Mouse (Mus musculus) MN1 (cell line): Measurements from ENCODE around the gene Sec24d.
A peak's percentile ranks its signal among the peaks of the same experiment; 100 is the strongest.
"Not testable (repeated sequence)": the region's sequence is repeated elsewhere in the genome, so short reads cannot be mapped to it uniquely, and the experiment has no call there.

Source experiments
- DNase-seq: peaks from one replicate; pipeline ENCODE4 v3.0.0-alpha.2; 2016; ENCODE audit warnings: low spot score

The Sec24d gene

DNA sequence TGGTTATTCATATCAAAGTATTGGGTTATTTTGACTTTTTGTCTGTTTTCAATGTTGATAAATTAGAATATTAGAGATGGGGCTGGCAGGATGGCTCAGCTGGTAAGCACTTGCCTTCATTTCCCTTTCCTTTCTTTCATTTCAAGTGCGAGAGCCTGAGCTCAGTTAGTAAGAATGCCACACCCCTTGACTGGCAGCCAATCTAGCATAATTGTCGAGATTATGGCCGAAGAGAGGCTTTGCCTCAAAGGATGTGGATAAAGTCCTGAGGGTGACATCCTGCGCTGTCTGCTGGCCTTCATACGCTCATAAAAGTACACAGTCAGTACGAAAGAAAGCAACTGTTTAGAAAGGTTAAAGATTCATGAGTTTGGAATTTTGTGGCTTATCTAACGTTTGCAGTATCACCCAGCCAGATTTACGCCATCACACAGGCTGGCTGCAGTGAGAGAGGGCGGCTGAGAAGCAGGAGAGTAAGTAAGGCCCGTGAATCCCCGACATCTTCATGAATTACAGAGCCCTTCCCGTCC lies 71.5 kb downstream of the Sec24d start:
- DNase-seq, result no peak

DNA sequence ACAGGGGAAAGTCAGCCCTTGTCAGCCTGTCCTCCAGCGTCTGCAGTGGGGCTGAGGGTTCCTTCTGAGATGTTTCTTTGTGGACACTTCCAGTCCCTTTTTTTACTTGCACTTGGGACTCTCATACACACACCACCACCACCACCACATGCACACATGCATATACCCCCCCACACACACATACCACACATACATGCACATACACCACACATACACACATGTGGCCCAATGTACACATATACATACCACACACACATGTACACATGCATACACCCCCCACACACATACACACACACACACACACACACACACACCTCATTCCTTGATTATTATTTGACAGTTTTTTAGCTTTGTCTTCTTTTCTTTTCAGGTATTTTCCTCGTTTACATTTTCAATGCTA lies 73.8 kb downstream of the Sec24d start:
- DNase-seq, result no peak

DNA sequence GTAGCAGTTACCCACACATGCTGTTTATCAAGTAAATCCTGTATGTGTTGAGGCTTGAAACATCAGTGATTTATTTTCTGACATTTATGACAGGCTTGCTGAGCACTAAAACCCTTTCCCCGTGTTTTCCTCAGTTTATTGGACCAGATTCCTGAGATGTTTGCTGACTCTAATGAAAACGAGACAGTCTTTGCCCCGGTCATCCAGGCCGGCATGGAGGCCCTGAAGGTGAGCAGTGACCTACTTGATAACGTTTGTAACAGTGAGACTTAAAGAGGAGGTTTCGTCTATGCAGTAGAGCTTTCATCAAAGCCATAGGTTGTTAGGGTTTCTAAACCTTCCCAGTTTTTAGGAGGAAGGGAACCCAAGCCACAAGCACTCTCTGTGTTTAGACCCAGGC lies 76.4 kb downstream of the Sec24d start:
- DNase-seq, result no peak

DNA sequence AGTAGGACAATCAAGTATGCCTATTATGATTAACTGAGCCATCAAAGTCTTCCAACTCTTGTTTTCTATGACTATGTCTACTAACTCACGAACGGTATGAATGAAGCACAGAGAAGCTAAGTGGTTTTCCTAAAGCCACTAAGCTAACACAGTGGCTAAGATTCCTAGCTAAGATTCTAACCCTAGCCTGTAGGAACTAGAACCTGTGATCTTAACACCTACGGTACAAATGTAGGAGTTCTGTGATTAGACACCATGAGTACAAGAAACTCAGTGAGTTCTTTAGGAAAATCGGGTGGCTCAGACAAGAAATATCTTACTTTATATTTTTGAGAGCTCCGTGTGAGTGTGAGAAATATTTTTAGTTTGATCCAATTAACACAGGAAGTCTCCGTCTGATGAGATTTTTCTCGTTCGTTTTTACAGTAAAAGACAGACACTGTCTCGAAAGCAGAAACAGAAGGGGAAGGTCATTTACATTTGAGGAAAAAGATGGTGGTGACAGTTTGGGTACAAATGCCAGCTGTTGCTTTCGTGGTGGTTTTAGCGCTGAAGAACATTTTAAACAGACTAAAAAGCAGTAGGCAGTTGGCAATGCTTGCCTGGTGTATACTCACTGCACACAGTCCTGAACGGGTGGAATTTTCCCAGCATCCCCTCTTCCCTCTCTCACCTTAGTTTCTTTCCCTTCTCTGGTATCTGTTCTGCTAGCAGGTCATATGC lies 81.0 kb downstream of the Sec24d start:
- DNase-seq, result no peak

DNA sequence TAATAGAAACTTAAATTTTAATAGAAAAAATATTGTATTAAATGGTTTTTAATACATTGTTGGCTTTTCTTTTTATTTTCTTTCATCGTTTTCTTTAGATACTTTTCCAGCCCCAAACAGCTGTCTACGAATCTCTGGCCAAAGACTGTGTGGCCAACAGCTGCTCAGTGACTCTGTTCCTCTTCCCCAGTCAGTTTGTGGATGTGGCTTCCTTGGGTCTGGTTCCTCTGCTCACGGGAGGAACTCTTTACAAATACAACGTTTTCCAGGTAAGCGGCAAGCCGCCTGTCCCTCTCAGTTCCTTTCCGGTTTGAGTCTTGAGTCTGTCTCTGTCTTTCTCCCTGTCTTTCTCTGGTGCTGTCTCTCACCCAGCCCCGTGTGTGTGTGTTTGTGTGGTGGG lies 83.3 kb downstream of the Sec24d start:
- no peak for DNase-seq

DNA sequence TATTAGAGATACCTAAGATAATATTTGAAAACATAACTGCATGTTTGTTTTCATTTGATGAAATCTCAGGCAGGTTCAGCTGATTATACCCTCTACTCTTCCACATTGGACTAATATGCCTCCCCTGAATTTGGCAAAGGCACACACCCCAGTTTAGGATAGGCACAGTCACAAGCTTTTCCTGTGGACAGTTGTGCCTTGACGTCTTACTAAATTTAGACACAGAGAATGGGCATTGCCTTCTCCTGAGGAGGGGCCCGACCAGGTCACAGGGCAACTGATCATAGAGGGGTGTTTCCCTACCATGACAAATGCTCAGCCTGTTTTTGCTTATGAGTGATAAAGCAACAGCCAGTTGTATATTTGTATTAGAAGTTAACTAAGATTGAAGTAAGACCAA lies 84.3 kb downstream of the Sec24d start:
- no peak for DNase-seq

- peak; percentile 69 for DNase-seq
Measured at GRCm38 (mm10) chr3:123353183-123353582, 85.9 kb downstream of the Sec24d start.

DNA sequence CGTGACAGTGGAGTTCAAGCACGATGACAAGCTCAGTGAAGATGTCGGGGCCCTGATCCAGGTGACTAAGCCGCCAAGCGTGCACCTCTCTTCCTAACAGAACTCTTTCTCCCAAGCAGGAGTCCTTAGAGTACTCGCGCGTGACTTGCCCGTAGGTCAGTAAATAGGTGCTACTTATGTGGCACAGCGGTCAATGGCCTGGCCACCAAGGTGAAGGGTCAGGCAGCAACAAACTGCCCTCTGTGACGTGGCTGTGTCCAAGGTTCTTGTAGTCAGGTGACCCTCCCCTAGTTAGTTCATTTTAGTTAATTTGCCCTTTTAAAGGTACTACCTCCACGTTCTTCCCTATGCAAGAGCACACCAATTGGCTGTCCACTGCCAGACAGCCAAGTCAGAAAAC lies 86.4 kb downstream of the Sec24d start:
- no peak for DNase-seq

- no peak for DNase-seq
Measured at GRCm38 (mm10) chr3:123354388-123354787, 87.1 kb downstream of the Sec24d start.

- no peak for DNase-seq
Measured at GRCm38 (mm10) chr3:123356377-123356991, 89.2 kb downstream of the Sec24d start.

GRCm38 (mm10) chr3:123366820-123367219 lies 99.6 kb downstream of the Sec24d start:
- DNase-seq, result not testable (repeated sequence)

DNA sequence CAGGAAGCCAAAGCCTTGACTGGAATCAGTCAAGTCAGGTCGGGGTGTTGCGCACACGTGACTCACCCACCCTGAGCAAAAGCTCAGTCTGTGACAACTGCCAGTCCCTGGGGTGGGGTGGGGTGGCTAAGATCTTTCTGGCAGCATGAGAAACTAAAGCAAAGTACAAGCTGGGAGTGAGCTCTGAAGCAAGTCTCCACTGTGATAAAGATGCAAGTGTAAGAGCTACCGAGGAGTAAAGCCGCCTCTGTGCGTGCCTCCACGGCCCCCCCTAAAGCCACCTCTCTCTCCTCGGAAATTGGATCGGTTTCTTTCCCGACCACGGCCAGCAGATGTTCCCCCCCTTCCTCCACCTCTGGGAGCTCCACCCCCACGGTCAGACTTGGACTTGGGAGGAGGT lies 101.9 kb downstream of the Sec24d start:
- DNase-seq, result no peak

DNA sequence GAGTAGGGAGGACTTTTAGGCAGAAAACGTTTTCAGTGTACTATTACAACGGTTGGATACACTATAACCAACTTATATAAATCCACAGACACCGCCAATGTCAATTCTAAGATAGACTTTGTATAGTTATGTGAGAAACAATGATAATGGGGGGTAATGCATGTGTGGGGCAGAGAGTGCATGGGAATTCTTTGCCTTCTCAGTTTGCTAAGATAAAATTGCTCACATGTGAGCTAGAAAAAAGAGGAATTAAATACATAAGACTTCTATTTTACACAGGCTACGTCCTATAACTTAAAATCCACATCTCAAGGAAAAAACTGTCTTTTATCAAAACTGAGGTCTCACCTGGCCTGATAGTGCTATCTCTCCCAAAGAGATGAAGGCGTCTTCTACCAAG lies 103.7 kb downstream of the Sec24d start:
- no peak for DNase-seq

- peak; percentile 56 for DNase-seq
Measured at GRCm38 (mm10) chr3:123371766-123372535, 104.7 kb downstream of the Sec24d start.

DNA sequence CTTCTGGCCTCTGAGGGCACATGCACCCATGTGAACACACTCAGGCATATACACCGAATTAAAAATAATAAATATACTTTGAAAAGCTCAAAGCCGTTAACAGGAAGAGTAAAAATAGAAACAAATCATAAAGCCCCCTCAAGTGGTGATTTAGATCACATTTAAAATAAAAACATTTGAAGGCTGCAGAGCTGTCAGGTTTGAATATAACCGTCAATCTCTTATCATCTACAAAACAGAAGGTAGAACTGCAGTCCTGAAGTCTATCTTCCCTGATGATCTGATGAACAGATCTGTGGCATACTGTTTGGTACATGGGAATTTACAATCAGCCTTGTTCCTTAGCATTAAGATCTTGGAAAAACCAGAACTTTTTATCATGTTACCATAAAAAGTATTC lies 109.3 kb downstream of the Sec24d start:
- no peak for DNase-seq

DNA sequence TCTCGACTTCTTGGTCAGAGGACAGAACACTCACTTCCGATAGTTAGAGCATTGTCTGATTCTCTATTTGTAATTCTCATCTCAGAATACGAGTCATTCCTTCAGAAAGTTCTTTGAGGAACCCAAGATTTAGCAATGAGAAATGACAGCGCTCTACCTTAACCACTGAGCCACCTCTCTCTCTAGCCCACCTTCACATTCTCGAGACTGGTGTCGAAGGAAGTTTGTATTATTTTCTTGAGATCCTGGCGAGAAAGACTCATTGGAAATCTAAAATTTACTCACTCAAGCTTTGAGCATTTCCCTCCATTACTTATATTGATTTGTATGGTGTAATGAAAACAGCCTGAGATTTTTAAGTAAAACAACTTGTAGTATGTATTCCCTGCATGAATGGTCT lies 117.2 kb downstream of the Sec24d start:
- DNase-seq, result no peak

DNA sequence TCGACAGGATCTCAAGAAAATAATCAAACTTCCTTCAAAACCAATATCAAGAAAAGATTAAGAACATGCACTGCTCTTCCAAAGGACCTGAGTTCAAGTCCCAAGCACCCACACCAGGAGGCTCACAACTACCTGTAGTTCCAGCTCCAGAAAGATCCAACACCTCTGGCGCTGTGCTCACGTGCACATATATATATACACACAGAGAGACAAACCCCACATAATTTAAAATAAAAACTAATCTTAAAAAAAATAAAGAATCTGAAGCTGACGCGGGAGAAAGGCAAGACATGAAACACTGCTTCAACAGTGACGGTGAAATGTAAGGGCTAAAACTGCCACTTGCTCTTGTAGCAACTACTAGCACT lies 117.8 kb downstream of the Sec24d start:
- no peak for DNase-seq

DNA sequence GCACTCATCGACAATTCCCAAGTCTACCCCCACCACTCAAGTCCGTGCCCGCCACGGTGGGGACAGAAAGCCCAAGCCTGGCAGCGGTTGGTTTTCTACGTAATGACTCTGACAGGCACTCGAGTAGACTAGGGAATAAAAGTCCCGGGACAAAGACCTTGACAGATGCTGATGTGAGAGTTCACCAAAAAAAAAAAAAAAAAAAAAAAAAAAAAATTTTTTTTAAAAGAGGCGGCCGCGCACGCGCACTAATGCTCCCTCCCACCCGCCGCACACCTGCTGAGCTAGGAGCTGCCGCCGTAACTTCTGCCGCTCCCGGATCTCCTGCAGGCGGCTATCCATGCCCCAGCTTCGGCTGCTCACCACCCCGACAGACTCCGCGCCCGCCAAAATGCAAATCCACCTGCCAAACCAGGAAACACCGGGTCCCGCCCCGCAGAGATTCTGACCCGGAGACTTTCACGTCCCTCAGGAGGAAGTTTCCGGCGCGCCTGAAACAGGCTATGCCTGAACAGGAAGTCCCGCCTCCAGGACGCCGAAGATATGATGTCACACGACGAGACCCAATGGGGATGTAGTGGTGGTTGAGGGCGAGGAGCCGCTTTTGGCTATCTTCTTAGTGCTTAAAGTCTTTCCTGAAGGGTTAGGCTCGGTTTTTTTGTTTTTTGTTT lies 118.4 kb downstream of the Sec24d start, which contains the start of gene Mettl14:
Mettl14 (minus strand) TSS at position 623 of the 671 bp plus-strand sequence.
- peak; percentile 96 for DNase-seq

- not testable (repeated sequence) for DNase-seq
Measured at GRCm38 (mm10) chr3:123386157-123386780, 119.0 kb downstream of the Sec24d start.

GRCm38 (mm10) chr3:123391180-123391579 lies 123.9 kb downstream of the Sec24d start:
- DNase-seq, result no peak

DNA sequence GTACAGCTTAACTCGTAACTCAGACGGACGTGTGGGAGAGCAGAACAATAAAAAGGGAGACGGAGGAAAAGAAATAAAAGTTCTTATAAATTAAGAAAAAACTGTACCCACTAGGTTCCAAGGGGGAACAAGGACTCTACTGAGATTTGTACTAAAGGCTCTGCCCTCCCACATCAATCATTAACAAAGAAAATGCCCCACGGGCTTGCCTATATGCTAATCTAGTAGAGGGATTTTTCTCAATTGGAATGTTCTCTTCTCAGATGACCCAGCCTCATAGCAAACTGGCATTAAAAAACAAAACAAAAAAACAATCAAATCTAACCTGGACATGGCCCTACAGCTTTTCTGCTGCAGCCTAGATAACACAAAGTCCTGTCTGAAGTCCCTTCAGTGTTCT lies 128.4 kb downstream of the Sec24d start:
- no peak for DNase-seq
